Mouse (Mus musculus) kidney, postnatal 36 days (tissue): ENCODE measurements around the gene Ptp4a2.
A peak's percentile ranks its signal among the peaks of the same experiment; 100 is the strongest.
"Not testable (repeated sequence)": the region's sequence is repeated elsewhere in the genome, so short reads cannot be mapped to it uniquely, and the experiment has no call there.

Experiments
- DNase-seq, 2 experiments: peaks; one replicate each; pipeline ENCODE4 v3.0.0; 2021 to 2022; ENCODE audit warnings: mixed read lengths in 2 of 2

Gene Ptp4a2

DNA sequence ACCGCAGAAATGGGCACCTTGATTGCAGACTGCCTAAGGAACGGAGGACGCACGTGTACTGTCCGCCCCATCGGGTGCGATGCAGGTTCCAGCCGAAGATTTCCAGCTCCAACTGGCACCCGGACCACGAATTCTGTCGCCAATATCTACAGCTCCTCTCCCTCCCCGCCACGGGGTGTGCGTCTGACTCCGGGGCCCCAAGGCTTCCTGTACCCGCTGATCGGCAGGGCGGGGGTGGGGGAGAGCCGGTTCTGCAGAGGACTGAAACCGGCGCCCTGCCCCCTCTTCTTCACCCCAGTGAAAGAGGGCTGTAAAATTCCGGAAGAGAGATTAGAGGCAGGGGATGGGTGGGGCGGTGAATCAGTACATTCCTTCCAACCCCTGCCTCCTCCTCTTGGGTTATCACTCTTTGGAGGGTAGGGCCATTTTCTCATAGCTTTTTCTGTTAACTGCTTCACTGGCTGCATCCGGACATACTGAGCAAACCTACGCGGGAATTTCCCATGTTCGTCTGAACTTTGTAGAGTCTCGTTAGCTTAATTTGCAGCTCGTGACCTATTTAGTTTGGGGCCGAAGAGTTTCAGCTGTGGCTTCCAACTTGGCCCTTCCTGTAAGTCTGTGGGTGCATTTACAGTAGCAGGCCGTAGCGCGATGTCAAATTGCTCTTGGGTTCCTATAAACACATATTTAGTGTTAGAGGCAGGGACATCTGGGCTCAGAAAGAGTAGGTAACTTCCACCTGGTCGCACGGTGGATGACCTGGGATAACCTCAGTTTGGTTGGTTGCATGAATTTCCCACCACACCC lies at the start of gene Ptp4a2:
Gene Ptp4a2 (plus strand): TSS at position 422 of the 807 bp plus-strand sequence.
- DNase-seq = peak; percentile 62 to 78

GRCm38 (mm10) chr4:129761606-129762005 lies 49.4 kb upstream of the Ptp4a2 start:
- no peak for DNase-seq

DNA sequence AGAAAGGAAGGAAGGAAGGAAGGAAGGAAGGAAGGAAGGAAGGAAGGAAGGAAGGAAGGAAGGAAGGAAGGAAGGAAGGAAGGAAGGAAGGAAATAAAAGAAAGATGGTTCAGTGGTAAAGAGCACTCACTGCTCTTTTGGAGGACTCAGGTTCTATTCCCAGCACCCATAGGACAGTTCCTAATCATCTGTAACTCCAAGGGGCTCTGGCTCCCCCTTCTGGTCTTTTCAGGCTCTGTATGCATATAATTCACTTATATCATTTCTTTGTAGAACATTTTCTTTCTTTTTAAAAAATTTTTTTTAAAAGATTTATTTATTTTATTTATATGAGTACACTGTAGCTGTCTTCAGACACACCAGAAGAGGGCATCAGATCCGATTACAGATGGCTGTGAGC lies 48.5 kb upstream of the Ptp4a2 start:
- DNase-seq = not testable (repeated sequence)

- no peak for DNase-seq
These were observed 45.7 kb upstream of the Ptp4a2 start for GRCm38 (mm10) chr4:129765351-129765750.

DNA sequence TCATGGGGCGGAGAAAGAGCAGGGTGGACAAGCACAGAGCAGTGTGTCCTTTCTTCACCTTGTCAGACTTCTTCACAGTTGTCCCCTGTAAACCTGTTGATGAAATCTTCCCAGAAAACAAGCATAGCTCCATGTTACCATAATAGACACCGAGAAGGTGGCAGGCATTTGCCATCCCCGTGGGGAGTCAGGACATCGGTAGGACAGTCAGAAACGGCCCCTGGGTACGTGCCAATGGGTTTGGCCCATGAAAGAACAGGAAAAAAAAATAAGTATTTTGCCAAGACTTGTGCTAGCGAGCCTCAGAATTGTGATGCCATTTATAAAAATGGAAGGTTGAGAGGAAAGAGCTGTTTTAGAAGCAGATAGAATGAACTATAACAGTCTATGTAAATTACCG lies 43.2 kb upstream of the Ptp4a2 start:
- no peak for DNase-seq

- not testable (repeated sequence) for DNase-seq
These were observed 42.3 kb upstream of the Ptp4a2 start for GRCm38 (mm10) chr4:129768742-129769141.

GRCm38 (mm10) chr4:129770600-129770999 lies 40.4 kb upstream of the Ptp4a2 start:
- no peak for DNase-seq

DNA sequence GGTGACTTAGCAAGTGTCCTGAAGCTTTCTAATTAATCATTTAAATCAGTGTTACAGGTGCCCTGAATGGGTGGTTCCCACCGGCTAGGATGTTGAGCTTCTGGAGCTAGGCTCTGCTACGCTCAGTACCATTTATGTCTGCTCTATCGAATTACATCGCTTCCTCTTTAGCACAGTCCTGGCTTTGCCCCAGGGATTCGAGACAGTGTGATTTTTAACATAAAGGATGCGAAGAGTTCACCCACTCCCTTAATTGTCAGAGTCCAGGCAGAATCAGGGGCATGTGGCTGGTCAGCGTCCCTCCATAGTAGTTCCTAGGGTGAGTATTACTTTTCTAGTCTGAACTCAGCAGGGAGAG lies 39.7 kb upstream of the Ptp4a2 start:
- no peak for DNase-seq

- DNase-seq = peak; percentile 47 to 51
These were observed 39.1 kb upstream of the Ptp4a2 start for GRCm38 (mm10) chr4:129771672-129772521.

- peak; percentile 57 to 72 for DNase-seq
These were observed 28.9 kb upstream of the Ptp4a2 start for GRCm38 (mm10) chr4:129781881-129782675.

DNA sequence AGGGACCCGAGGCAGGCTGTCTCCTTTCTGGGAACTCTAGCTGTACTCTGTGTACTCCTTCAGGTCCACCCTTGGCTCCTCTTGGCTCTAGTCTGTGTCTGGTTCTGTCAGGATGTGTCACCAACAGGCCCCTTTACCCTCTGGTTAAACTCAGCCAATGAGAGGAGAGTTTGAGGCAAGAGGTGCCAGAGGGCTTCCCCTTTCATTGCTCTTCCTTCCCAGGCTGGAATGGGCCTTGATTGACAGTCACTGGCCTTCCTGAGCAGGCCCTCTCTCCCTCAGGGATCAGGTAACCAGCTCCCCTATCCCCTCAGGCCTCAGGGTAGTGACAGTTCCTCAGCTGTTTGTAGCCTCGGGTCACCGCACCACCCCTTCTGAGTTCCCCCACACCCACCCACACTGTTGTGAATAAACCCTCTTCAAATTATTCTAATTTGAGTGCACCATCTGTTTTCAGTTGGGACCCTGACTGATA lies 28.1 kb upstream of the Ptp4a2 start:
- DNase-seq = peak in 1 of 2 experiments; percentile 7

- DNase-seq = no peak
These were observed 27.5 kb upstream of the Ptp4a2 start for GRCm38 (mm10) chr4:129783506-129783905.

DNA sequence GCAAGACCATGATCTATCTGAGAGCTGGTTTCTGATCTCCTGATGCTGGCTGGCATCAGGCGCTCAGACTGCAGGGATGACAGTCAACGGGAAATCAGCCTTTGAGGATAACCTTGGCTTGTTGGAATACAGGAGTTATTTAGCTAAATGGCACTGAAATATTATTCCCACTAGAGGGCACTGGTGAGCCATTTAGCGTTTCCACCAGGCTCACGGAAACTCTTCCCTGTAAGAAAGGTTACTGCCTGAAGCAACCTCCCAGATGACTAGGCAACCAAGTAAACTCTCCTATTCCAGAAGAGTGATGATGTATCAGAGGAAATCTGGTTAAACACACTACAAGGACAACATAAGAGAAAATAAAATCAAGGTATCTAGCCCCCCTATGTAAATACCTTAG lies 25.8 kb upstream of the Ptp4a2 start:
- DNase-seq = peak; percentile 77 to 84

DNA sequence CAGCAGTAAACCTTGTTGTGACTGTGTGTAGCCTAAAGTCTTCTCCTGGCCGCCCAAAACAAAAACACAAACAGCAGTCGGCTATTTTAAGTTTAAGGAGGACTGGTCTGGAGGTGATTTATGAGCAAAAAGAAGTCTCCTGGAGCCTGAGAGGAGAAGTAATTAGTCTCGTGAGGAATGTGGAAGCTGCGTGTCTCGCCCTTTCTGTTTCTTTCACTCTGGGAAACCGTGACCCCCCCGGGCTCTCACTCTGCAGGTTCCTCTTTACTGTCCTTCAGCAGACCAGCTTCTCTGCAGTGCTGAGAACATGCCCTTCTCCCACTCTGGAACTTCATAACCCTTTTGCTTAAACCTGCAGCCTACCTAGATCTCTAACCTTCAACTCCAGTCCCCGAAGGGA lies 22.3 kb upstream of the Ptp4a2 start:
- peak in 1 of 2 experiments; percentile 44 for DNase-seq

DNA sequence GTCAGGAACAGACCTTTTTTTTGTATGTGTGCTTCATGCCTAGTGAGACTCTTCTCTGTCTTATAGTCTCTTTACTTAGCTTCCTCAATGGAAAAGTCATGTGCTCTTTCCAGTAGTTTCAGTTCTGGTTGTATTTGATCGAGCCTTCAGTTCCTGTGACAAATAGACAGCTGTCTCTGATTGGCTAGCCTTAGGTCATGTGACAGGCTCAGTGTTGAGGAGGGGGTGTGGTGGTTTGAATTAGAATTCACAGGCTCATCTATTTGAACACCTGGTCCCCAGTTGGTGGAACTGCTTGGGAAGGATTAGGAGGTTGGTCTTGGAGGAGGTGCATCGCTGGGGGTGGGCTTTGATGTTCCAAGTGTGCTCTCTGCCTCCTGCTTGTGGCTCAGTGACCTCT lies 21.4 kb upstream of the Ptp4a2 start:
- DNase-seq = no peak

DNA sequence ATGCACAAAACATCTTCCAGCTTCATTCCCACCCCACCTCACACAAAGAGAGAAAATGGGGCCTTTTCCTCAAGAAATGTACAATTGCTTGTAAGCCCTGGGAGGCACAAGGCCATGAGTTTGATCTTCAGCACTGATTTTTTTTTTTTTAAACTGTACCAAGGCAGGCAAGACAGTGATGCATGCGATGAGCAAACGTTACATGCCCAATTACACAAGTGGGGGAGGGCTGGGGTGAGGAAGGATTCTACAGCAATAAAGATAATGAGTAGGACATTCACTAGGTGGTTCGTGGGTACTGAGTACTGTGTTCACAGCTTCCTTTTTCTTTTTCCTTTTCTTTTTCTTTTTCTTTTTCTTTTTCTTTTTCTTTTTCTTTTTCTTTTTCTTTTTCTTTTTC lies 20.5 kb upstream of the Ptp4a2 start:
- no peak for DNase-seq

DNA sequence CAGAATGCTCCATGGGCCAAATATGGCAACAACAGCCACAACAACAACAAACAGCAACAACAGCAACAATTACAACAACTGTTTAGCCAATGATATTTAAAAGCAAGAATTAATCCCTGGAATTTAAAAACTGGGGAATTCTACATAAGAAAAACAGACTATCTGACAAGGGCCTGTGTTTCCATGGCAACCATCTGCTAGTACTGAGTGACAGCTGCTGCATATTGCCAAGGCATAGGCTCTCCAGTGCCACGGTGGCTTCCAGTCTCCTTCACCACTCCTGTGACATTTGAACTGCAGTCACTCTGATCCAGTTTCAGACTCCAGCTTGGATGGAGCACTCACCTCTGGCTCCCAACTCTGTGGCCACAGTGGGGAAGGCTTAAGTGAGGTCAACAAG lies 19.6 kb upstream of the Ptp4a2 start:
- DNase-seq = no peak

GRCm38 (mm10) chr4:129792666-129793202 lies 18.3 kb upstream of the Ptp4a2 start:
- DNase-seq = no peak

GRCm38 (mm10) chr4:129793713-129794329 lies 17.2 kb upstream of the Ptp4a2 start:
- DNase-seq = no peak

DNA sequence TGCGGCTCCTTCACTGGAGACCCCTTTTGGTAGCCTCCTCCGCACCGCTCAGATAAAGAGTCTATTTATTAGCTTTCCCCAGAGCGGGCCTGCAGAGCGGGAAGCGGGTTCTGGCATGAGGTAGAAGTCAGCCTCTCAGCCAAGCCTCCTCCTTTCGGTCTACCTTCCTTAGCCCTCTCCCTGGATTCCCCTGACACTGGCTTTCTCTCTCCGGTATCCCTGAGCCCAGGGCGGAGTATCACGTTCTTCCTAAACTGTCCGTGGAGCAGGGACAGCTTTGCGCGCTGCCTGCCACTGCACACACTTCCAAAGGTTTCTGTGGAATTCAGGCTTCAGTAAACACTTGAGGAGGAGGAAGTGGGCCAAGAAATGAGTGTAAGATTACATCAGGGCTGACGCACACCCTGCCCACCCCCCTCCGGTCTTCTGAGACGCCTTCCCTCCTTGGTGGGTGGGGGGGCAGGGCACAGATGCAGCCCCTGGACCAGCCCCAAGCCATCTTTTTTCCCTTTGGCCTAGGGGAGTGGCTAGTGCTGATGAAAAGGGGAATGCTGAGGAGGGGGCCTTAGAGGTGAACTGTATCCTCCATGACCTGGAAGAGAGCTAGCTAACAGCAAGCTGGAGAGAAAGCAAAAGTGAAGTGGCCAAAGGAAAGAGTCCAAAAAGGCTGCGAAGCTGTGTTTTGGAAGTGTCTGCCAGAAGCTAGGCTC lies 15.7 kb upstream of the Ptp4a2 start:
- DNase-seq = peak; percentile 24 to 39

- no peak for DNase-seq
These were observed 15.2 kb upstream of the Ptp4a2 start for GRCm38 (mm10) chr4:129795861-129796260.
